Mouse (Mus musculus): ENCODE results near the gene Fbln7.
A peak's percentile ranks its signal among the peaks of the same experiment; 100 is the strongest.

Fbln7 gene

GRCm38 (mm10) chr2:128872256-128872655, 9.5 kb downstream of the Fbln7 start:
- no peak for DNase-seq (ENCODE audit: low read depth)

GRCm38 (mm10) chr2:128875526-128875925, 12.7 kb downstream of the Fbln7 start:
- no peak for DNase-seq (ENCODE audit: low read depth)

GRCm38 (mm10) chr2:128881236-128881635, 18.5 kb downstream of the Fbln7 start:
- DNase-seq (ENCODE audit: low read depth), result peak; percentile 46

- no peak for DNase-seq (ENCODE audit: low read depth)
Measured at GRCm38 (mm10) chr2:128885225-128885811, 22.5 kb downstream of the Fbln7 start.

GRCm38 (mm10) chr2:128887866-128888550, 25.2 kb downstream of the Fbln7 start:
- DNase-seq (ENCODE audit: low read depth), result no peak

- DNase-seq (ENCODE audit: low read depth), result peak; percentile 29
Measured at GRCm38 (mm10) chr2:128890661-128891335, 28.0 kb downstream of the Fbln7 start.

- DNase-seq (ENCODE audit: low read depth), result peak; percentile 16
Measured at GRCm38 (mm10) chr2:128892180-128892721, 29.5 kb downstream of the Fbln7 start.

GRCm38 (mm10) chr2:128902843-128903242, 40.1 kb downstream of the Fbln7 start:
- DNase-seq (ENCODE audit: low read depth), result no peak

- no peak for DNase-seq (ENCODE audit: low read depth)
Measured at GRCm38 (mm10) chr2:128903661-128904060, 40.9 kb downstream of the Fbln7 start.

GRCm38 (mm10) chr2:128914978-128915377, 52.2 kb downstream of the Fbln7 start:
- no peak for DNase-seq (ENCODE audit: low read depth)

- no peak for DNase-seq (ENCODE audit: low read depth)
Measured at GRCm38 (mm10) chr2:128916528-128916927, 53.7 kb downstream of the Fbln7 start.

GRCm38 (mm10) chr2:128924799-128925198, 62.0 kb downstream of the Fbln7 start:
- DNase-seq (ENCODE audit: low read depth), result no peak

- DNase-seq (ENCODE audit: low read depth), result peak; percentile 56
Measured at GRCm38 (mm10) chr2:128928446-128928845, 65.7 kb downstream of the Fbln7 start.

GRCm38 (mm10) chr2:128930704-128931103, 67.9 kb downstream of the Fbln7 start:
- no peak for DNase-seq (ENCODE audit: low read depth)

- DNase-seq (ENCODE audit: low read depth), result no peak
Measured at GRCm38 (mm10) chr2:128936256-128936655, 73.5 kb downstream of the Fbln7 start.

- DNase-seq (ENCODE audit: low read depth), result peak; percentile 99
Measured at GRCm38 (mm10) chr2:128943538-128944528, 81.1 kb downstream of the Fbln7 start, which contains the start of gene Zc3h8. Zc3h8 (minus strand) TSS chr2:128944077.
